Mouse (Mus musculus): ENCODE measurements around the gene Bsn. TPM values are rescaled to one million over a fixed set of nuclear protein-coding genes. Genes with fewer than 3 reads are reported as not detected.

The Bsn gene
- polyA plus RNA-seq (2012; rRNA removed), result 0.94 and 1.4 TPM in 2 replicates

- H3K4me1 ChIP-seq (ENCODE audit: control insufficient read depth, insufficient read depth, insufficient read length, low read length), result peaks cover 4% of the 10 kb centered on the region; the same call in 1 of the 2 replicates
- TF ChIP-seq CTCF (IDR thresholded peaks at IDR 0.05; ENCODE audit: extremely low read depth, insufficient read length, insufficient replicate concordance, low read depth, low read length) (no peak), POLR2A (IDR thresholded peaks at IDR 0.05; ENCODE audit: low read depth, low read length) (no peak)
- H3K27ac ChIP-seq (ENCODE audit: insufficient read depth, low read depth, low read length), result no peak within 1 kb of the TSS
- WGBS, result 2% methylated on average over 86 of the region's 91 CpGs
- no peaks in the 10 kb centered on the region for H3K36me3 ChIP-seq (ENCODE audit: control insufficient read depth, insufficient read depth, low read length)
- peak within 1 kb of the TSS; percentile 67 for H3K4me3 ChIP-seq (ENCODE audit: low read depth, low read length)
- peaks cover 19% of the 10 kb centered on the region; the same call in 1 of the 2 replicates for H3K27me3 ChIP-seq (ENCODE audit: control insufficient read depth, insufficient read depth, low read length)
Observed at GRCm38 (mm10) chr9:108189787-108190679, at the start of gene Bsn. Gene Bsn, minus strand, starts transcription at chr9:108190384.

- no peaks in the 10 kb centered on the region for H3K4me1 ChIP-seq (ENCODE audit: control insufficient read depth, insufficient read depth, insufficient read length, low read length)
- no peak overlapping the region for H3K27ac ChIP-seq (ENCODE audit: insufficient read depth, low read depth, low read length)
- H3K36me3 ChIP-seq (ENCODE audit: control insufficient read depth, insufficient read depth, low read length), result peaks cover 3% of the 10 kb centered on the region; the same call in 1 of the 2 replicates
- TF ChIP-seq CTCF (IDR thresholded peaks at IDR 0.05; ENCODE audit: extremely low read depth, insufficient read length, insufficient replicate concordance, low read depth, low read length) (no peak), POLR2A (IDR thresholded peaks at IDR 0.05; ENCODE audit: low read depth, low read length) (no peak)
- no peaks in the 10 kb centered on the region for H3K27me3 ChIP-seq (ENCODE audit: control insufficient read depth, insufficient read depth, low read length)
- 65% methylated on average over 5 of the region's 5 CpGs for WGBS
- no peak overlapping the region for H3K4me3 ChIP-seq (ENCODE audit: low read depth, low read length)
Observed at GRCm38 (mm10) chr9:108239951-108240350, 49.8 kb upstream of the Bsn start.

GRCm38 (mm10) chr9:108238831-108239230 lies 48.6 kb upstream of the Bsn start:
- 91% methylated on average over 3 of the region's 3 CpGs for WGBS
- H3K27me3 ChIP-seq (ENCODE audit: control insufficient read depth, insufficient read depth, low read length), result no peaks in the 10 kb centered on the region
- TF ChIP-seq CTCF (IDR thresholded peaks at IDR 0.05; ENCODE audit: extremely low read depth, insufficient read length, insufficient replicate concordance, low read depth, low read length) (no peak), POLR2A (IDR thresholded peaks at IDR 0.05; ENCODE audit: low read depth, low read length) (no peak)
- H3K36me3 ChIP-seq (ENCODE audit: control insufficient read depth, insufficient read depth, low read length), result peaks cover 2% of the 10 kb centered on the region
- H3K4me1 ChIP-seq (ENCODE audit: control insufficient read depth, insufficient read depth, insufficient read length, low read length), result no peaks in the 10 kb centered on the region
- H3K4me3 ChIP-seq (ENCODE audit: low read depth, low read length), result no peak overlapping the region
- no peak overlapping the region for H3K27ac ChIP-seq (ENCODE audit: insufficient read depth, low read depth, low read length)

- Histone ChIP-seq H3K27me3 (ENCODE audit: control insufficient read depth, insufficient read depth, low read length) (no peaks in the 10 kb centered on the region), H3K4me1 (ENCODE audit: control insufficient read depth, insufficient read depth, insufficient read length, low read length) (no peaks in the 10 kb centered on the region), H3K27ac (ENCODE audit: insufficient read depth, low read depth, low read length) (no peak overlapping the region), H3K4me3 (ENCODE audit: low read depth, low read length) (no peak overlapping the region), H3K36me3 (ENCODE audit: control insufficient read depth, insufficient read depth, low read length) (peaks cover 2% of the 10 kb centered on the region)
- TF ChIP-seq POLR2A (IDR thresholded peaks at IDR 0.05; ENCODE audit: low read depth, low read length) (no peak), CTCF (IDR thresholded peaks at IDR 0.05; ENCODE audit: extremely low read depth, insufficient read length, insufficient replicate concordance, low read depth, low read length) (no peak)
- WGBS, result 83% methylated on average over 2 of the region's 2 CpGs
Observed at GRCm38 (mm10) chr9:108238402-108238801, 48.2 kb upstream of the Bsn start.

- 95% methylated on average over 2 of the region's 2 CpGs for WGBS
- TF ChIP-seq CTCF (IDR thresholded peaks at IDR 0.05; ENCODE audit: extremely low read depth, insufficient read length, insufficient replicate concordance, low read depth, low read length) (no peak), POLR2A (IDR thresholded peaks at IDR 0.05; ENCODE audit: low read depth, low read length) (no peak)
- H3K27me3 ChIP-seq (ENCODE audit: control insufficient read depth, insufficient read depth, low read length), result no peaks in the 10 kb centered on the region
- H3K4me1 ChIP-seq (ENCODE audit: control insufficient read depth, insufficient read depth, insufficient read length, low read length), result no peaks in the 10 kb centered on the region
- H3K27ac ChIP-seq (ENCODE audit: insufficient read depth, low read depth, low read length), result no peak overlapping the region
- H3K4me3 ChIP-seq (ENCODE audit: low read depth, low read length), result no peak overlapping the region
- peaks cover 2% of the 10 kb centered on the region for H3K36me3 ChIP-seq (ENCODE audit: control insufficient read depth, insufficient read depth, low read length)
Observed at GRCm38 (mm10) chr9:108234682-108235081, 44.5 kb upstream of the Bsn start.

- H3K27me3 ChIP-seq (ENCODE audit: control insufficient read depth, insufficient read depth, low read length), result no peaks in the 10 kb centered on the region
- H3K36me3 ChIP-seq (ENCODE audit: control insufficient read depth, insufficient read depth, low read length), result peaks cover 5% of the 10 kb centered on the region
- TF ChIP-seq CTCF (IDR thresholded peaks at IDR 0.05; ENCODE audit: extremely low read depth, insufficient read length, insufficient replicate concordance, low read depth, low read length) (no peak), POLR2A (IDR thresholded peaks at IDR 0.05; ENCODE audit: low read depth, low read length) (no peak)
- H3K4me1 ChIP-seq (ENCODE audit: control insufficient read depth, insufficient read depth, insufficient read length, low read length), result no peaks in the 10 kb centered on the region
- H3K4me3 ChIP-seq (ENCODE audit: low read depth, low read length), result no peak overlapping the region
- no peak overlapping the region for H3K27ac ChIP-seq (ENCODE audit: insufficient read depth, low read depth, low read length)
- 82% methylated on average over 2 of the region's 2 CpGs for WGBS
Observed at GRCm38 (mm10) chr9:108232908-108233307, 42.7 kb upstream of the Bsn start.

GRCm38 (mm10) chr9:108227911-108228649 lies 37.9 kb upstream of the Bsn start:
- no peak overlapping the region for H3K4me3 ChIP-seq (ENCODE audit: low read depth, low read length)
- no peaks in the 10 kb centered on the region for H3K4me1 ChIP-seq (ENCODE audit: control insufficient read depth, insufficient read depth, insufficient read length, low read length)
- no peak overlapping the region for H3K27ac ChIP-seq (ENCODE audit: insufficient read depth, low read depth, low read length)
- H3K27me3 ChIP-seq (ENCODE audit: control insufficient read depth, insufficient read depth, low read length), result no peaks in the 10 kb centered on the region
- WGBS, result 83% methylated on average over 2 of the region's 2 CpGs
- TF ChIP-seq POLR2A (IDR thresholded peaks at IDR 0.05; ENCODE audit: low read depth, low read length) (no peak), CTCF (IDR thresholded peaks at IDR 0.05; ENCODE audit: extremely low read depth, insufficient read length, insufficient replicate concordance, low read depth, low read length) (no peak)
- H3K36me3 ChIP-seq (ENCODE audit: control insufficient read depth, insufficient read depth, low read length), result peaks cover 3% of the 10 kb centered on the region; the same call in 1 of the 2 replicates

All from small intestine, adult 2 months (tissue).